Mouse (Mus musculus): ENCODE results near the gene Ptp4a2. TPM values are rescaled to one million over a fixed set of nuclear protein-coding genes. Genes with fewer than 3 reads are reported as not detected.
A peak's percentile ranks its signal among the peaks of the same experiment; 100 is the strongest.
"Not testable (repeated sequence)": the region's sequence is repeated elsewhere in the genome, so short reads cannot be mapped to it uniquely, and the experiment has no call there.

The Ptp4a2 gene
- 92.4 TPM for polyA plus RNA-seq (2021)

GRCm38 (mm10) chr4:129810798-129811604 is at the start of gene Ptp4a2:
Gene Ptp4a2 (plus strand): TSS chr4:129811219.
- in situ Hi-C loops (cut with MboI; ENCODE audit: low pct_unique_long_range_greater_than_20kb) = no loop called here
- DNase-seq (ENCODE audit: low read depth, low spot score) (no peak), ATAC-seq (peak; percentile 26)
- TF ChIP-seq CTCF (IDR thresholded peaks at IDR 0.05) = no peak
- CTCF ChIA-PET = interaction anchor here (1.5 kb wide), 1 partner anchor 10 kb away, joined by 6 read pairs; no protein-coding TSS in a partner anchor
- POLR2A ChIA-PET = no interaction called here
- H3K27me3 ChIP-seq = no peaks in the 10 kb centered on the region

DNA sequence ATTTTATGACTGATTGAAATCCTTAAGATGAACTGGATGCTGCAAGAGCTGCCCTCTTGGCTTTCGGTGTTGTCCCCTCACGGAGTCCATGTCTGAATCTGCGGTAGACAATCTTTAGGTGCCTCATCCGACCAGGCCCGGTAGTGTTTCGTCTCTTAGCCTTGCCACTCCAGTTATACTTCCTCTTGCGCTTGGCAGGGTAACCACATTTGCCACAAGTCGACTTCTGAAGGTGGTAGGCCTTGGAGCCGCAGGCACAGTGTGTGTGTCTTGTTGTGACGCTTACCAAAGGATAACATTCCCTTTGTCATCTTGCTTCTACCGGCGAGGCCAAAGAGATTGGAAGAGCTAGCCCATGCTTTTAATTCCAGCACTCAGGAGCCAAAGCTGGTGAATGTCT is 49.4 kb upstream of the Ptp4a2 start:
- in situ Hi-C loops (cut with MboI; ENCODE audit: low pct_unique_long_range_greater_than_20kb) = no loop called here
- ATAC-seq = no peak
- DNase-seq (ENCODE audit: low read depth, low spot score) = no peak
- ChIA-PET CTCF (no interaction called here), POLR2A (no interaction called here)
- H3K27me3 ChIP-seq = no peaks in the 10 kb centered on the region
- TF ChIP-seq CTCF (IDR thresholded peaks at IDR 0.05) = no peak

GRCm38 (mm10) chr4:129762496-129762895 is 48.5 kb upstream of the Ptp4a2 start:
- in situ Hi-C loops (cut with MboI; ENCODE audit: low pct_unique_long_range_greater_than_20kb); CTCF ChIA-PET; ATAC-seq; H3K27me3 ChIP-seq; POLR2A ChIA-PET; DNase-seq (ENCODE audit: low read depth, low spot score): not testable (repeated sequence)

- no peak for ATAC-seq
- no peak for TF ChIP-seq CTCF (IDR thresholded peaks at IDR 0.05)
These were observed 45.7 kb upstream of the Ptp4a2 start for GRCm38 (mm10) chr4:129765351-129765750.

DNA sequence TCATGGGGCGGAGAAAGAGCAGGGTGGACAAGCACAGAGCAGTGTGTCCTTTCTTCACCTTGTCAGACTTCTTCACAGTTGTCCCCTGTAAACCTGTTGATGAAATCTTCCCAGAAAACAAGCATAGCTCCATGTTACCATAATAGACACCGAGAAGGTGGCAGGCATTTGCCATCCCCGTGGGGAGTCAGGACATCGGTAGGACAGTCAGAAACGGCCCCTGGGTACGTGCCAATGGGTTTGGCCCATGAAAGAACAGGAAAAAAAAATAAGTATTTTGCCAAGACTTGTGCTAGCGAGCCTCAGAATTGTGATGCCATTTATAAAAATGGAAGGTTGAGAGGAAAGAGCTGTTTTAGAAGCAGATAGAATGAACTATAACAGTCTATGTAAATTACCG is 43.2 kb upstream of the Ptp4a2 start:
- CTCF ChIA-PET = interaction anchor here (1.3 kb wide), 1 partner anchor 11 kb away, joined by 3 read pairs; no protein-coding TSS in a partner anchor
- no peak for TF ChIP-seq CTCF (IDR thresholded peaks at IDR 0.05)
- in situ Hi-C loops (cut with MboI; ENCODE audit: low pct_unique_long_range_greater_than_20kb) = no loop called here
- ATAC-seq (no peak), DNase-seq (ENCODE audit: low read depth, low spot score) (no peak)
- POLR2A ChIA-PET = no interaction called here
- H3K27me3 ChIP-seq = no peaks in the 10 kb centered on the region

More at GRCm38 (mm10) chr4:129765351-129765750, 45.7 kb upstream of the Ptp4a2 start:
- in situ Hi-C loops (cut with MboI; ENCODE audit: low pct_unique_long_range_greater_than_20kb) = no loop called here
- ChIA-PET CTCF (no interaction called here), POLR2A (no interaction called here)
- no peak for DNase-seq (ENCODE audit: low read depth, low spot score)
- H3K27me3 ChIP-seq = no peaks in the 10 kb centered on the region

- CTCF ChIA-PET; in situ Hi-C loops (cut with MboI; ENCODE audit: low pct_unique_long_range_greater_than_20kb); POLR2A ChIA-PET; H3K27me3 ChIP-seq; ATAC-seq; DNase-seq (ENCODE audit: low read depth, low spot score): not testable (repeated sequence)
These were observed 42.3 kb upstream of the Ptp4a2 start for GRCm38 (mm10) chr4:129768742-129769141.

GRCm38 (mm10) chr4:129770600-129770999 is 40.4 kb upstream of the Ptp4a2 start:
- H3K27me3 ChIP-seq = no peaks in the 10 kb centered on the region
- ATAC-seq = no peak
- CTCF ChIA-PET = no interaction called here
- in situ Hi-C loops (cut with MboI; ENCODE audit: low pct_unique_long_range_greater_than_20kb) = no loop called here
- DNase-seq (ENCODE audit: low read depth, low spot score) = no peak
- POLR2A ChIA-PET = no interaction called here
- TF ChIP-seq CTCF (IDR thresholded peaks at IDR 0.05) = no peak

- ChIA-PET CTCF (no interaction called here), POLR2A (interaction anchor here (0.5 kb wide), 1 partner anchor 49 kb away, joined by 3 read pairs; no protein-coding TSS in a partner anchor)
- TF ChIP-seq CTCF (IDR thresholded peaks at IDR 0.05) = no peak
- DNase-seq (ENCODE audit: low read depth, low spot score) = no peak
- in situ Hi-C loops (cut with MboI; ENCODE audit: low pct_unique_long_range_greater_than_20kb) = no loop called here
- ATAC-seq = no peak
- H3K27me3 ChIP-seq = no peaks in the 10 kb centered on the region
These were observed 39.7 kb upstream of the Ptp4a2 start for GRCm38 (mm10) chr4:129771314-129771671.

- no peak for DNase-seq (ENCODE audit: low read depth, low spot score)
- no peaks in the 10 kb centered on the region for H3K27me3 ChIP-seq
- no peak for ATAC-seq
- TF ChIP-seq CTCF (IDR thresholded peaks at IDR 0.05) = no peak
- CTCF ChIA-PET = no interaction called here
- in situ Hi-C loops (cut with MboI; ENCODE audit: low pct_unique_long_range_greater_than_20kb) = no loop called here
- POLR2A ChIA-PET = interaction anchor here (0.5 kb wide), 1 partner anchor 48 kb away, joined by 3 read pairs; no protein-coding TSS in a partner anchor
These were observed 39.1 kb upstream of the Ptp4a2 start for GRCm38 (mm10) chr4:129771672-129772521.

- ATAC-seq = no peak
- CTCF ChIA-PET = interaction anchor here (1.1 kb wide), 1 partner anchor 38 kb away, joined by 3 read pairs; no protein-coding TSS in a partner anchor
- POLR2A ChIA-PET = no interaction called here
- in situ Hi-C loops (cut with MboI; ENCODE audit: low pct_unique_long_range_greater_than_20kb) = loop anchor here (5.0 to 10.0 kb wide), 2 partner anchors 77 to 140 kb away; no protein-coding TSS in a partner anchor
- TF ChIP-seq CTCF (IDR thresholded peaks at IDR 0.05) = no peak
- H3K27me3 ChIP-seq = no peaks in the 10 kb centered on the region
- DNase-seq (ENCODE audit: low read depth, low spot score) = no peak
These were observed 28.9 kb upstream of the Ptp4a2 start for GRCm38 (mm10) chr4:129781881-129782675.
